Mouse (Mus musculus) lung, embryonic 14.5 days (tissue): ENCODE results near the gene Ints3. TPM values are rescaled to one million over a fixed set of nuclear protein-coding genes. Genes with fewer than 3 reads are reported as not detected.

Experiments used
- ATAC-seq: fragments of 200-750 bp; cut with Nextera tagmentation; 2 replicates; pipeline ENCODE4 v1.8.0; 2017; ENCODE audit warnings: mild to moderate bottlenecking, moderate TSS enrichment, moderate library complexity; ENCODE audit not compliant: insufficient read depth
- DNase-seq: peaks from one replicate; pipeline ENCODE4 v3.0.0-alpha.2; 2015
- H3K27ac ChIP-seq: fragments of 300-500 bp; sonication (generic); 2 replicates; pipeline ENCODE4 v1.5.1; 2014; ENCODE audit warnings: low read depth, mild to moderate bottlenecking, moderate library complexity
- H3K27me3 ChIP-seq: fragments of 300-500 bp; sonication (generic); 2 replicates; pipeline ENCODE4 v1.6.1; 2014; ENCODE audit warnings: low read length, control low read depth; ENCODE audit not compliant: insufficient read depth
- H3K36me3 ChIP-seq: fragments of 300-500 bp; sonication (generic); 2 replicates; pipeline ENCODE4 v1.6.1; 2014; ENCODE audit warnings: control low read depth; ENCODE audit not compliant: insufficient read depth
- H3K4me1 ChIP-seq: fragments of 300-500 bp; sonication (generic); 2 replicates; pipeline ENCODE4 v1.6.1; 2014; ENCODE audit warnings: antibody characterized with exemption, control low read depth; ENCODE audit not compliant: insufficient read depth
- H3K4me2 ChIP-seq: fragments of 300-500 bp; sonication (generic); 2 replicates; pipeline ENCODE4 v1.6.1; 2014; ENCODE audit warnings: mild to moderate bottlenecking
- H3K4me3 ChIP-seq: fragments of 300-500 bp; sonication (generic); 2 replicates; pipeline ENCODE4 v1.5.1; 2014; ENCODE audit warnings: low read depth, low read length
- H3K9ac ChIP-seq: fragments of 300-500 bp; sonication (generic); 2 replicates; pipeline ENCODE4 v1.6.1; 2014
- H3K9me3 ChIP-seq: fragments of 300-500 bp; sonication (generic); 2 replicates; pipeline ENCODE4 v1.6.1; 2016; ENCODE audit warnings: low read depth, low read length, control low read depth
- CTCF ChIP-seq: IDR thresholded peaks from 2 replicates; pipeline ENCODE4 v1.5.1; 2016; ENCODE audit warnings: antibody characterized with exemption, low read depth
- WGBS: fragments of 180-500 bp; shearing (Covaris S2); extraction: QIAGEN DNeasy Blood & Tissue Kit; methylation state at CpG from one replicate; pipeline ENCODE4 v1.1.7; 2014; 5-methylcytosine and 5-hydroxymethylcytosine counted together
- polyA plus RNA-seq: library from polyadenylated mRNA; unstranded; fragments of >200 nt; fragmentation: Nextera tagmentation; extraction: Ambion mirVana; gene quantifications from 2 replicates; pipeline ENCODE4 v1.2.1, GENCODE M21; 2014

The Ints3 gene
- polyA plus RNA-seq, 1 experiment from 2014 or later, result 40.5 TPM

GRCm38 (mm10) chr3:90465686-90466310 lies 32.4 kb upstream of the Ints3 start, which contains the start of gene Npr1:
TSS of gene Npr1 (minus strand) at chr3:90465866.
- Histone ChIP-seq H3K27ac (peak within 1 kb of the TSS; percentile 50; the same call in 1 of the 2 replicates), H3K9ac (peak within 1 kb of the TSS; percentile 62), H3K4me2 (peak within 1 kb of the TSS; percentile 93), H3K36me3 (no peaks in the 10 kb centered on the region), H3K4me3 (peak within 1 kb of the TSS; percentile 57), H3K4me1 (peaks cover 4% of the 10 kb centered on the region; the same call in 1 of the 2 replicates), H3K27me3 (peaks cover 32% of the 10 kb centered on the region), H3K9me3 (no peaks in the 10 kb centered on the region)
- DNase-seq (peak; percentile 67), ATAC-seq (peak; percentile 65)
- under 1% methylated on average over 43 of the region's 49 CpGs for WGBS
- TF ChIP-seq CTCF, result no peak

GRCm38 (mm10) chr3:90465081-90465685 lies 31.8 kb upstream of the Ints3 start:
- peak; percentile 31 for ATAC-seq
- peaks cover 32% of the 10 kb centered on the region for H3K27me3 ChIP-seq
- under 1% methylated on average over 75 of the region's 75 CpGs for WGBS

GRCm38 (mm10) chr3:90464552-90465080 lies 31.2 kb upstream of the Ints3 start:
- peak overlapping the region; percentile 93 for H3K4me2 ChIP-seq
- H3K4me3 ChIP-seq, result peak overlapping the region; percentile 57
- WGBS, result 10% methylated on average over 37 of the region's 37 CpGs
- ATAC-seq, result peak; percentile 4
- no peaks in the 10 kb centered on the region for H3K36me3 ChIP-seq
- H3K9ac ChIP-seq, result peak overlapping the region; percentile 62
- no peaks in the 10 kb centered on the region for H3K9me3 ChIP-seq
- DNase-seq, result peak; percentile 53
- peaks cover 32% of the 10 kb centered on the region for H3K27me3 ChIP-seq
- no peak overlapping the region for H3K27ac ChIP-seq
- H3K4me1 ChIP-seq, result peaks cover 4% of the 10 kb centered on the region; the same call in 1 of the 2 replicates
- no peak for TF ChIP-seq CTCF

More at GRCm38 (mm10) chr3:90465081-90465685, 31.8 kb upstream of the Ints3 start:
- peaks cover 4% of the 10 kb centered on the region; the same call in 1 of the 2 replicates for H3K4me1 ChIP-seq
- H3K9me3 ChIP-seq, result no peaks in the 10 kb centered on the region
- H3K4me3 ChIP-seq, result peak overlapping the region; percentile 57
- DNase-seq, result peak; percentile 47
- H3K27ac ChIP-seq, result no peak overlapping the region; the same call in 1 of the 2 replicates
- peak overlapping the region; percentile 93 for H3K4me2 ChIP-seq
- peak overlapping the region; percentile 62 for H3K9ac ChIP-seq
- no peak for TF ChIP-seq CTCF
- no peaks in the 10 kb centered on the region for H3K36me3 ChIP-seq

- no peaks in the 10 kb centered on the region for H3K36me3 ChIP-seq
- 0 out of 2 replicates have a peak, but pooled peaks have one; percentile 9 for TF ChIP-seq CTCF
- H3K27ac ChIP-seq, result no peak overlapping the region
- no peaks in the 10 kb centered on the region for H3K9me3 ChIP-seq
- H3K4me2 ChIP-seq, result peak overlapping the region; percentile 93
- 0 out of 2 replicates have a peak overlapping the region, but pooled peaks have one; percentile 3 for H3K4me3 ChIP-seq
- H3K4me1 ChIP-seq, result peaks cover 4% of the 10 kb centered on the region; the same call in 1 of the 2 replicates
- 30% methylated on average over 7 of the region's 7 CpGs for WGBS
- H3K27me3 ChIP-seq, result peaks cover 32% of the 10 kb centered on the region
- H3K9ac ChIP-seq, result no peak overlapping the region; the same call in 1 of the 2 replicates
- peak; percentile 15 for DNase-seq
- no peak for ATAC-seq
These were observed 29.2 kb upstream of the Ints3 start for GRCm38 (mm10) chr3:90462579-90462978.

- H3K27me3 ChIP-seq, result peaks cover 32% of the 10 kb centered on the region
These were observed 28.5 kb upstream of the Ints3 start for GRCm38 (mm10) chr3:90461935-90462334.

GRCm38 (mm10) chr3:90460315-90460714 lies 26.9 kb upstream of the Ints3 start:
- peaks cover 21% of the 10 kb centered on the region for H3K27me3 ChIP-seq
- H3K4me1 ChIP-seq, result peaks cover 4% of the 10 kb centered on the region; the same call in 1 of the 2 replicates
- no peaks in the 10 kb centered on the region for H3K9me3 ChIP-seq
- ATAC-seq (no peak), DNase-seq (no peak)
- TF ChIP-seq CTCF, result no peak
- H3K4me3 ChIP-seq, result no peak overlapping the region
- H3K27ac ChIP-seq, result no peak overlapping the region
- H3K4me2 ChIP-seq, result no peak overlapping the region
- no peaks in the 10 kb centered on the region for H3K36me3 ChIP-seq
- no peak overlapping the region for H3K9ac ChIP-seq
- 63% methylated on average over 5 of the region's 5 CpGs for WGBS

More at GRCm38 (mm10) chr3:90461935-90462334, 28.5 kb upstream of the Ints3 start:
- no peak overlapping the region for H3K27ac ChIP-seq
- TF ChIP-seq CTCF, result no peak
- DNase-seq (no peak), ATAC-seq (no peak)
- no peaks in the 10 kb centered on the region for H3K36me3 ChIP-seq
- H3K4me1 ChIP-seq, result peaks cover 4% of the 10 kb centered on the region; the same call in 1 of the 2 replicates
- no peaks in the 10 kb centered on the region for H3K9me3 ChIP-seq
- WGBS, result 88% methylated on average over 3 of the region's 3 CpGs
- H3K4me3 ChIP-seq, result no peak overlapping the region
- H3K9ac ChIP-seq, result no peak overlapping the region
- H3K4me2 ChIP-seq, result no peak overlapping the region

GRCm38 (mm10) chr3:90459727-90460126 lies 26.3 kb upstream of the Ints3 start:
- no peaks in the 10 kb centered on the region for H3K4me1 ChIP-seq
- WGBS, result 68% methylated on average over 9 of the region's 9 CpGs
- H3K27me3 ChIP-seq, result peaks cover 15% of the 10 kb centered on the region
- TF ChIP-seq CTCF, result no peak
- no peak overlapping the region for H3K4me2 ChIP-seq
- no peaks in the 10 kb centered on the region for H3K9me3 ChIP-seq
- no peak overlapping the region for H3K4me3 ChIP-seq
- H3K9ac ChIP-seq, result no peak overlapping the region
- DNase-seq (no peak), ATAC-seq (no peak)
- no peaks in the 10 kb centered on the region for H3K36me3 ChIP-seq
- no peak overlapping the region for H3K27ac ChIP-seq
